Mouse (Mus musculus) layer of hippocampus, adult 6 months (tissue): ENCODE measurements around the gene Olfr1248. TPM values are rescaled to one million over a fixed set of nuclear protein-coding genes. Genes with fewer than 3 reads are reported as not detected.

Experiments used
- long read RNA-seq, 2 experiments: library from polyadenylated mRNA; unstranded; transcript quantifications; one replicate each; pipeline ENCODE4 v2.0.0; 2019 to 2020
- polyA plus RNA-seq: library from polyadenylated mRNA; unstranded; fragments of <200 nt; fragmentation: Nextera tagmentation; gene quantifications from 2 replicates; pipeline ENCODE4 v1.2.3, GENCODE M21; 2021

The Olfr1248 gene
- polyA plus RNA-seq, result not detected in 2 replicates
- long read RNA-seq, experiment 1, result 0 reads
- long read RNA-seq, experiment 2, result 0 reads

GRCm38 (mm10) chr2:89618145-89618544 is at the start of gene Olfr1248:
TSS of gene Olfr1248 (minus strand) at chr2:89618245.

DNA sequence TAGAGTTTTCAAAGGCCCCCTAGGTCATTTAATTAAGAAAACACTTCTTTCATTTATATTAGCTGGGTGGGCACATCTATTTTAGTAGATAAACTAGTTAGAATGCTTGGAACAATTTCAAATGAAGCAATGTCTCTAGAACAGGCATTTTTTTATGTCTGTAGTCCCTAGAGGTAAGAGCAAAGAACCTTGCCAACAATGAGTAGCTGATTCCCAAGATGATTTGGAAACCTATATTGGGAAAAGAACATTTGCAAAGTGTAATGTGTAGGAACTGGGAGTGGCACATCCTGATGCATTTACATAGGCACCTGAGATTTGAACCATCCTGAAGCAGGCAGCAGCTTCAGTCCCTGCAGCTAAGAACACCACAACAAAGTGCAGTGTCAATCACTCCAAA is 43.3 kb upstream of the Olfr1248 start, which contains the start of gene Olfr1250:
Olfr1250 (minus strand) TSS at position 101 of the 400 bp plus-strand sequence.

GRCm38 (mm10) chr2:89634883-89635282 is 16.8 kb upstream of the Olfr1248 start, which contains the start of gene Olfr1249:
TSS of gene Olfr1249 (minus strand) at chr2:89634983.

GRCm38 (mm10) chr2:89614030-89614429 is 4.0 kb downstream of the Olfr1248 start, which contains the start of gene Olfr1247:
TSS of gene Olfr1247 (minus strand) at chr2:89614130.

DNA sequence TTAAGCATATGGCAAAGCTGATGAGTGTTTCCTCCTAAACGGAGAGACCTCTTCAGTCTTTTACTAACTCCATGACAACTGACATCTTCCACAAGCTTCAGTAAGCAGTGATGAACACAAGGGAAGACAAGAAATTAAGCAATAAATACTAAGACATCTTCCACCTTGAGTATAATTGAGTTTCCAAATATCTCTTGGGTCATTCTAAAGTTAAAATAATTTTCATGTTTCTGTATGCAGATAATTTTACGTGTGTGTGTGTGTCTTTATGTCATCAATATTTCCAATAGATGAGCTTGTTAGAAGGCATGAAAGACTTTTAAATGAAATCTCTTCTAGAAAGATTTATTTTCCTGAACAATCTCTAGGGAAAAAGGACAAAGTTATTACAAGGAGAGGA is 25.0 kb downstream of the Olfr1248 start, which contains the start of gene Olfr1246:
Olfr1246 (minus strand) TSS at position 101 of the 400 bp plus-strand sequence.

DNA sequence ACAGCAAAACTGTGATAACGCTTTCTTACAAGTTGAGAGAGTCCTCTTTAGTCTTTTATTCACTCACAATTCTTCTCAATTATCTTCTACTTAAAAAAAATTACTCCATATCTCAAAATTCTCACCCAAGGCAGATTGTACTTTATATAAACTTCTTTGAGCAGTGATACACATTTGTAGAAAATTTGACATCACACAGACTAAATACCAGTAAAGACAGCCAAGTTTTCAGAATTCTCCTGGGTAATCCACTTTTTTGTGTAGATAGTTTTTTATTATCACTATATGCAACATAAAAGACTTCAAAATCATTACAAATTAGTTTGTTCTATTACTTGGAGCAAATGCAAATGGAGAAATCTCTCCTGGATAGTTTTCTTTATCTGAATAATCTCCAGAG is 39.7 kb downstream of the Olfr1248 start, which contains the start of gene Olfr1245:
Olfr1245 (minus strand) TSS at position 101 of the 400 bp plus-strand sequence.

Other genes starting within 250 kb of the Olfr1248 start
- not detected in 2 replicates for gene Olfr1238, start 208.6 kb downstream of the Olfr1248 start, polyA plus RNA-seq
- not detected in 2 replicates for gene Olfr1239, start 197.8 kb downstream of the Olfr1248 start, polyA plus RNA-seq
- gene Olfr1240, start 175.2 kb downstream of the Olfr1248 start, polyA plus RNA-seq, result not detected in 2 replicates
- not detected in 2 replicates for gene Olfr1241, start 131.1 kb downstream of the Olfr1248 start, polyA plus RNA-seq
- not detected in 2 replicates for gene Olfr1242, start 119.9 kb downstream of the Olfr1248 start, polyA plus RNA-seq
- not detected in 2 replicates for gene Olfr1243, start 86.8 kb downstream of the Olfr1248 start, polyA plus RNA-seq
- not detected in 2 replicates for gene Olfr1245, start 39.8 kb downstream of the Olfr1248 start, polyA plus RNA-seq
- gene Olfr1246, start 25.1 kb downstream of the Olfr1248 start, polyA plus RNA-seq, result not detected in 2 replicates
- not detected in 2 replicates for gene Olfr1247, start 4.1 kb downstream of the Olfr1248 start, polyA plus RNA-seq
- gene Olfr1249, start 16.7 kb upstream of the Olfr1248 start, polyA plus RNA-seq, result not detected in 2 replicates
- gene Olfr1250, start 43.2 kb upstream of the Olfr1248 start, polyA plus RNA-seq, result not detected in 2 replicates
- not detected in 2 replicates for gene Olfr1251, start 53.7 kb upstream of the Olfr1248 start, polyA plus RNA-seq
- gene Olfr1252, start 106.8 kb upstream of the Olfr1248 start, polyA plus RNA-seq, result not detected in 2 replicates
- gene Olfr1253, start 138.8 kb upstream of the Olfr1248 start, polyA plus RNA-seq, result not detected in 2 replicates
- gene Olfr1254, start 175.4 kb upstream of the Olfr1248 start, polyA plus RNA-seq, result not detected in 2 replicates
- gene Olfr1255, start 193.8 kb upstream of the Olfr1248 start, polyA plus RNA-seq, result not detected in 2 replicates
- not detected in 2 replicates for gene Olfr1256, start 223.3 kb upstream of the Olfr1248 start, polyA plus RNA-seq
- not detected in 2 replicates for gene Olfr48, start 230.0 kb upstream of the Olfr1248 start, polyA plus RNA-seq